Mouse (Mus musculus) cerebellum, postnatal 4 days (tissue): ENCODE results near the gene Stambpl1.

Source experiments
- DNase-seq, 2 experiments: peaks; one replicate each; pipeline ENCODE4 v3.0.0; 2022; ENCODE audit warnings: low spot score in 2 of 2, mixed read lengths in 1 of 2

The Stambpl1 gene

DNA sequence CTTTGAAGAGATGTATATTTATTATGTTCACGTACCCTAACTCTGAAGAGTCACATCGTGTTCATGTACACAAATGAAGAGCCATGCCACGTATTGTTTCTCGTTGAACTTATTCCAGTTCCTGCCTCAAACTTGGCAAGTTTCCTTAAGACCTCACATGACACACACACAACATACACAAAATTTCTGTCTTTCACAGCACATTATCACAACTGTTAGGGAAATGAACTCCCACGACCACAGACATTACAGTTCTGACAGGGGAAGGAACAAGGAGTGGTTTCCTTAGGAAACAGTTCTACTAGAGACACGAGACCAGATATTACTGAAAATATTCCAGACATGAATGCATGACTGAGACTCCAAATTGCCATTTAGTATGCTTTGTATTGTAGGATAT lies 91.6 kb downstream of the Stambpl1 start:
- DNase-seq, result no peak

DNA sequence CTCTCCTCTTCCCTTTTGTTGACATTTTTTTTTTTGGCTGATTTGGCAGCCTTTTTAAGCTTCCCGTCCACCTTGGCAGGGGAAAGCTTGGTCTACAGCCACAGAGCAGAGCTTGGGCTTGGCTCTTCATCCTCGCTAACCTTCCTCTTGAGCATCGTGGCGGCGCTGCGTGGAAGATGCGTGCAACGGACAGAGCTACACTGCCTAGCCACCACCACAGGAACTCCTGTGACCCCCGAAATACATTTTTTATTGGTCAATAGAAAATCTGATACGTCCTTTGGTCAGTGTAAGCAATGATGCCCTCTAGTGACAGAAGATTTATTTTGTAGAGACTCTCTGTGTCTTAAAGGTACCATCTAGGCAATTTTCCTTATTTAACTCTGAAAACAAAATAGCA lies 92.4 kb downstream of the Stambpl1 start:
- no peak for DNase-seq

DNA sequence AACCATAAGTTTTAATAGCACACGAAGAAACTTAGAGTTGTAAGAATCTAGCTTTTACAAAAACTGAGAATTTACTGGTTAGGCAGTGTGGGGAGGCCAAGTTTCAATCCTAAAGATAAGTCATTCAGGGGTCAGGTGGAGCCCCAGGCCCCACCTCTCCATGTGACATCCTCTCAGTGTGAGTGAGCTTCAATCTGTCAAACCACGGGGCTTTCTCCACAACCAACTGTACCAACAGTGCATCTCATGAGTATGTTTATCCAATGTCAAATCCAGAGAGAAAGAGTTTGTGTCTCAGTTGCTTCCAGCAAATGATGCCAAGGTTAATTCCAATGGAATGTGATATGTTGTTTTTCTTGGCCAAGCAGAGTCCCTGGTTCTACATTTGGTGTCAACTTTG lies 92.8 kb downstream of the Stambpl1 start:
- no peak for DNase-seq

DNA sequence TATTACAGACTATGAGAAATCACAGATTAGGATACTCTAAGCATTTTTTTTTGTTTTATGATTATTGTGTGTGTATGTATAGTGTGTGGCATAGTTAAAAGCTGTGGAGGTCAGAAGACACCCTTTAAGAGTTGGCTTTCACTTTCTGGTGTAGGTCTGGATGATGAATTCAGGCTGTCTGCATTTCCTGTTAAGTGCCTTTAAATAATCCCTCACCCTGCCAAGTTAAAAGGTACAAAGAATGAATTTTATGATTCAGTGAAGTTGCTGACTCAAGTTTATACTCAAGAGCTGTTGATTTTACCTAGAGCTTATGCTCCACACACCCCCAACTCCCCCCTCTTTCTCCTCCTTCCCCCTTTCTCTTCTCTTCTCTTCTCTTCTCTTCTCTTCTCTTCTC lies 95.2 kb downstream of the Stambpl1 start:
- DNase-seq, result no peak

DNA sequence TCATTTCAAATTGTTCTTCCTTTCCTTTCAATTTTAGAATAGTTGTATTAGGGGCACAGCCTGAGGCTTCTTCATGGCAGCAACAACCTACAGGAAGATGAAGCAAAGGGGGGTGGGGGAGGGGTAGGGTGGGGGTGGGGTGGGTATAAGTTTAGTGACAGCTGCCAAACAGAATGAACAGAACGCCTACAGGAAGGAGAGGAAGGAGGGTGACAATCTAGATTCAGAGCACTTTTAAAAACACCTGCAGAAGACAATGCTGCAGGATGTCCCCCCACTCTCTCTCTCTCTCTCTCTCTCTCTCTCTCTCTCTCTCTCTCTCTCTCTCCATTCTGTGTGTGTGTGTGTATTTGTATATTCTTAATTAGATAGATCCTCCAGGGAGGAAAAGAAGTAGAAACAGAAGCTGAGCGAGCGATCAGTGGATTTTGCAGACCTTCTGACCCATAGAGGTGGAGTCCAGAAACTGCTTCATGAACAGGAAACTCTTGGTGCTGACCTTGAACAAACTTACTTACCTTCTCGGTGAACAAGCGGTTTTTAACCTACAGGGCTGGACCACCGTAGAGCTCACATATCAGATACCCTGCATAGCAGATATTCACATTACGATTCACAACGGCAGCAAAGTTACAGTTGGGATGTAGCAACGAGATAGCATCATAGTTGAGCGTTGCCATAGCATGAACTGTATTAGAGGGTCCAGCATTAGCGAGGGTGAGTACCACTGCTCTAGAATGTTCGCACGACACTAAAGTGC lies 95.8 kb downstream of the Stambpl1 start:
- no peak for DNase-seq

DNA sequence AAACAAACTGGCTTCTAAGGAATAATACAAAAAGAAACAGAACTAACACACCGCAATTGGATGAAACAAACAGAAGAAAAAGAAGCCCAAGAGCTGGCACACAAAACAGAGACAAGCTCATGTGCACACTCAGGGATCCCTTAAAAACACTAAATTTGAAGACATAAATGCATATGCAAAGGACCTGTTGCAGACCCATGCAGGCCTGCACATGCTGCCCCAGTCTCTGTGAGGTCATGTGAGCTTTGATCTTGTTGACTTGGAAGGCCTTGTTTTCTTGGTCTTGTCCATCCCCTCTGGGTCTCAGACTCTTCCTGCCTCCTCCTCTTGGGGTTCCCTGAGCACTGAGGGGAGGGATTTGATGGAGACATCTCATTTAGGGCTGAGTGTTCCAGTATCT lies 96.7 kb downstream of the Stambpl1 start:
- no peak for DNase-seq
